8 mouse cellular contexts compared by ENCODE assay signal in the genomic region with DNA sequence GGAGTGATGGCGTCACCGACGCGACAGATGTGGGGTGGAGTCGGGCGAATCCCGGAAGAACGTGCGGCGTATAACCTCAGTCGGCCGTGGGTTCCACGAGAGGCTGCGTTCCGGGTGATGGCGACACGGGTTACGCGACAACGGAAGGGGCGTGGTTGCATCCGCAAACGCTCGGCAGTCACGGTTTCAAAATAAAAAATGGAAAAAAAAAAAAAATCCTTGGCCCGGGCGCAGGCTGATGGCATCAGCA. TPM values are rescaled to one million over a fixed set of nuclear protein-coding genes. Genes with fewer than 3 reads are reported as not detected.
A peak's percentile ranks its signal among the peaks of the same experiment; 100 is the strongest.
DNase-seq lines count a peak whose midpoint lies in the region; ATAC-seq and TF ChIP-seq lines count a peak whose summit lies in the region.

No protein-coding gene starts in this region.

- H3K27ac ChIP-seq in kidney, postnatal 0 days: peak overlapping the region; percentile 99
- peak overlapping the region; percentile 85 for H3K27ac ChIP-seq in embryonic facial prominence, embryonic 11.5 days (replicated peaks; ENCODE audit: low read depth, low read length)
- H3K27ac ChIP-seq in hindbrain, postnatal 0 days: peak overlapping the region; percentile 97
- H3K27ac ChIP-seq in midbrain, embryonic 15.5 days: peak overlapping the region; percentile 97

- TF ChIP-seq CTCF in kidney, postnatal 0 days (IDR thresholded peaks at IDR 0.05; ENCODE audit: low read depth): no peak
- no peak for TF ChIP-seq CTCF in hindbrain, postnatal 0 days (IDR thresholded peaks at IDR 0.05; ENCODE audit: low read depth)

- H3K36me3 ChIP-seq in kidney, postnatal 0 days (ENCODE audit: insufficient read depth, low read length): no peaks in the 10 kb centered on the region
- no peaks in the 10 kb centered on the region for H3K36me3 ChIP-seq in embryonic facial prominence, embryonic 11.5 days (replicated peaks; ENCODE audit: control insufficient read depth, insufficient read depth, low read depth, low read length)
- H3K36me3 ChIP-seq in hindbrain, postnatal 0 days (ENCODE audit: insufficient read depth, low read length): no peaks in the 10 kb centered on the region
- no peaks in the 10 kb centered on the region for H3K36me3 ChIP-seq in midbrain, embryonic 15.5 days (replicated peaks)

- under 1% methylated on average over 27 of the region's 27 CpGs for WGBS in kidney, postnatal 0 days
- WGBS in embryonic facial prominence, embryonic 11.5 days: 1% methylated on average over 27 of the region's 27 CpGs
- WGBS in hindbrain, postnatal 0 days: under 1% methylated on average over 27 of the region's 27 CpGs
- 0% methylated on average over 27 of the region's 27 CpGs for WGBS in midbrain, embryonic 15.5 days

- no peak for DNase-seq in kidney, postnatal 0 days (ENCODE audit: low spot score)
- no peak for DNase-seq in kidney, postnatal 14 days
- DNase-seq in embryonic facial prominence, embryonic 11.5 days (ENCODE audit: low spot score): no peak
- DNase-seq in hindbrain, postnatal 0 days (ENCODE audit: low spot score): no peak
- DNase-seq in right cerebral cortex, adult 18-20 months: no peak
- no peak for DNase-seq in adrenal gland, adult 8-10 months
- no peak for DNase-seq in cerebellum, postnatal 10 days

- no peaks in the 10 kb centered on the region for H3K27me3 ChIP-seq in kidney, postnatal 0 days (ENCODE audit: insufficient read depth, low read length)
- no peaks in the 10 kb centered on the region for H3K27me3 ChIP-seq in embryonic facial prominence, embryonic 11.5 days (ENCODE audit: control insufficient read depth, insufficient read depth, low read length)
- H3K27me3 ChIP-seq in hindbrain, postnatal 0 days (ENCODE audit: insufficient read depth, low read length): no peaks in the 10 kb centered on the region
- H3K27me3 ChIP-seq in midbrain, embryonic 15.5 days (replicated peaks): no peaks in the 10 kb centered on the region

- peak overlapping the region; percentile 68 for H3K4me2 ChIP-seq in kidney, postnatal 0 days (ENCODE audit: low read length)
- H3K4me2 ChIP-seq in embryonic facial prominence, embryonic 11.5 days (ENCODE audit: low read depth, low read length): peak overlapping the region; percentile 51
- peak overlapping the region; percentile 65 for H3K4me2 ChIP-seq in hindbrain, postnatal 0 days (ENCODE audit: low read depth, low read length)
- peak overlapping the region; percentile 71 for H3K4me2 ChIP-seq in midbrain, embryonic 15.5 days

- no peaks in the 10 kb centered on the region for H3K9me3 ChIP-seq in kidney, postnatal 0 days (replicated peaks; ENCODE audit: low read length)
- no peaks in the 10 kb centered on the region for H3K9me3 ChIP-seq in embryonic facial prominence, embryonic 11.5 days (replicated peaks; ENCODE audit: control insufficient read depth, low read length)
- H3K9me3 ChIP-seq in hindbrain, postnatal 0 days (ENCODE audit: low read length): no peaks in the 10 kb centered on the region
- H3K9me3 ChIP-seq in midbrain, embryonic 15.5 days: no peaks in the 10 kb centered on the region

- H3K4me3 ChIP-seq in kidney, postnatal 0 days (replicated peaks; ENCODE audit: low read depth, low read length): peak overlapping the region; percentile 62
- H3K4me3 ChIP-seq in embryonic facial prominence, embryonic 11.5 days (ENCODE audit: low read depth, low read length): peak overlapping the region; percentile 63
- peak overlapping the region; percentile 80 for H3K4me3 ChIP-seq in hindbrain, postnatal 0 days (ENCODE audit: low read length)
- H3K4me3 ChIP-seq in midbrain, embryonic 15.5 days: peak overlapping the region; percentile 77

- peak overlapping the region; percentile 82 for H3K9ac ChIP-seq in kidney, postnatal 0 days (ENCODE audit: low read depth, low read length)
- H3K9ac ChIP-seq in embryonic facial prominence, embryonic 11.5 days (replicated peaks; ENCODE audit: low read length): peak overlapping the region; percentile 69
- peak overlapping the region; percentile 67 for H3K9ac ChIP-seq in hindbrain, postnatal 0 days (replicated peaks; ENCODE audit: low read length)
- H3K9ac ChIP-seq in midbrain, embryonic 15.5 days: peak overlapping the region; percentile 72

- H3K4me1 ChIP-seq in kidney, postnatal 0 days (replicated peaks; ENCODE audit: insufficient read depth, low read length): no peaks in the 10 kb centered on the region
- no peaks in the 10 kb centered on the region for H3K4me1 ChIP-seq in embryonic facial prominence, embryonic 11.5 days (ENCODE audit: control insufficient read depth, insufficient read depth, low read length)
- H3K4me1 ChIP-seq in hindbrain, postnatal 0 days (ENCODE audit: insufficient read depth, low read length): no peaks in the 10 kb centered on the region
- H3K4me1 ChIP-seq in midbrain, embryonic 15.5 days: no peaks in the 10 kb centered on the region; the same call in 1 of the 2 replicates

- peak; percentile 10 for ATAC-seq in kidney, postnatal 0 days (replicated peaks; ENCODE audit: low FRiP score, low read depth)
- peak; percentile 14; the same call in 1 of the 2 replicates for ATAC-seq in embryonic facial prominence, embryonic 11.5 days (replicated peaks; ENCODE audit: insufficient number of reproducible peaks, low FRiP score, low TSS enrichment, low read depth)
- peak; percentile 28 for ATAC-seq in hindbrain, postnatal 0 days
- ATAC-seq in midbrain, embryonic 15.5 days (replicated peaks): peak; percentile 41

RNA-seq across cellular contexts. Expression of a gene that starts 52.5 kb away (rescaled TPM):
- polyA plus RNA-seq in kidney, postnatal 0 days (2015; fragmentation: Nextera tagmentation; extraction: Ambion mirVana): 131 and 136 TPM in 2 replicates
- polyA plus RNA-seq in embryonic facial prominence, embryonic 11.5 days (2014; fragmentation: Nextera tagmentation; extraction: Ambion mirVana): 60.1 and 81.1 TPM in 2 replicates
- total RNA-seq in hindbrain, postnatal 0 days (2014; rRNA removed): 122 and 181 TPM in 2 replicates
- polyA plus RNA-seq in hindbrain, postnatal 0 days (2015; fragmentation: Nextera tagmentation; extraction: Ambion mirVana): 150 and 166 TPM in 2 replicates
- 170 and 179 TPM in 2 replicates for polyA plus RNA-seq in midbrain, embryonic 15.5 days (2015; fragmentation: Nextera tagmentation; extraction: Ambion mirVana)
- total RNA-seq in adrenal gland, adult 8-10 months (2022): 100 to 1,000 TPM in 3 of 4 experiments, 10 to 100 TPM in 1; 98.3 to 182 (median 140) TPM
